Mouse (Mus musculus) right cerebral cortex, postnatal 14 days (tissue): ENCODE results near the gene Ovol3.
A peak's percentile ranks its signal among the peaks of the same experiment; 100 is the strongest.
"Not testable (repeated sequence)": the region's sequence is repeated elsewhere in the genome, so short reads cannot be mapped to it uniquely, and the experiment has no call there.

ENCODE experiments used
- DNase-seq: peaks from one replicate; pipeline ENCODE4 v3.0.0; 2022

Ovol3 gene

GRCm38 (mm10) chr7:30235625-30236024 is at the start of gene Ovol3:
TSS of gene Ovol3 (minus strand) at chr7:30235725.
- DNase-seq = no peak

DNA sequence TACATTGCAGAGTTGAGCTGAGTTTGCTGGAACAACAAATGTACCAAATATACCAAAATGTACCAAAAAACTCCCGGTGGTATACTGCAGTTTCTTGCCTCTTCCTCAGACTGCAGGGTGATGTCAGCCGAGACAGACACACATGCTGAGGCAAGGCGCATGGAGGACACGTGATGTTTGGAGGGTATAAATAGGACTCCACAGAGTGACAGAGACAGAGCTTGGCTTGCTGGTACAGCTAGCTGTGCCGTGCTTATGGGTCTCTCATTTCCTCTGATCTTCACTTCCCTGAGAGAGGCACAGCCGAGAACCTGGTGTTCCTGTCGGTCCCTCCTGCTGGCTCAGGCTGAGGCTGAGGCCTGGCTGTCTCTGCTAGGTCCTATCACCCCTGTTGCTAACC is 47.2 kb upstream of the Ovol3 start:
- no peak for DNase-seq

DNA sequence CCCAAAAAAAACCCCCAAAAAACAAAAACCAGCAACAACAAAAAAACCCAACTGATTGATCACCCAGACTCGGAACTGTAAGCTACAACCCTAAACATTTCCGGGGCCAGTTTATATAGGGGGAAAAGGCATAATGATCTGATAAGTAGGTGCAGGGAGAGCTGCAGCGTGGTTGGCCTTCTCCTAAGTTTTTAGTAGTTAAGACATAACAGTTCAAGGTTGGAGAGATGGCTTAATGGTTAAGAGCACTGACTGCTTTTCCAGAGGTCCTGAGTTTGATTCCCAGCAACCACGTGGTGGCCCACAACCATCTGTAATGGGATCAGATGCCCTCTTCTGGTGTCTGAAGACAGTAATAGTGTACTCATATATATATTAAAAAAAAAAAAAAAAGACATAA is 46.0 kb upstream of the Ovol3 start:
- no peak for DNase-seq

GRCm38 (mm10) chr7:30280670-30281138 is 45.2 kb upstream of the Ovol3 start:
- peak; percentile 85 for DNase-seq

- peak; percentile 88 for DNase-seq
Measured at GRCm38 (mm10) chr7:30279951-30280669, 44.6 kb upstream of the Ovol3 start, which contains the start of the genes Thap8 and Wdr62. TSS of gene Thap8 (plus strand) at chr7:30280094. TSS of gene Wdr62 (minus strand) at chr7:30280419.

DNA sequence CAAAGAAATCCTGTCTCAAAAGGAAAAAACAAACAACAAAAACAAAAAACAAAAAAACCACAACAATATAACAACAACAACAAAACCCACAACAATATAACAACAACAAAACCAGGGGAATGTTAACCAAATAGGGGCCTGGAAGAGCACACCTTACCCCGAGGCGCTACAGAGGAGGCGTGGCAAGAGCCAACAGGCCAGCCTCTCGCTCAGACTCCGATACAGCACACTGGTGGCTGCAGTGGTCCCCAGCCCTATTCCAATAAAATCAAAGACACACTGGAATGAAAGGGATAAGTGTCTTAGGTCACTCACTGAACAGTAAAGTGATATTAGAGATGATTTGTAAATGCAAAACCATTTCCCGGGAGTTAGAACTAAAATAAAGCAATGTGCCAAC is 44.0 kb upstream of the Ovol3 start:
- no peak for DNase-seq

DNA sequence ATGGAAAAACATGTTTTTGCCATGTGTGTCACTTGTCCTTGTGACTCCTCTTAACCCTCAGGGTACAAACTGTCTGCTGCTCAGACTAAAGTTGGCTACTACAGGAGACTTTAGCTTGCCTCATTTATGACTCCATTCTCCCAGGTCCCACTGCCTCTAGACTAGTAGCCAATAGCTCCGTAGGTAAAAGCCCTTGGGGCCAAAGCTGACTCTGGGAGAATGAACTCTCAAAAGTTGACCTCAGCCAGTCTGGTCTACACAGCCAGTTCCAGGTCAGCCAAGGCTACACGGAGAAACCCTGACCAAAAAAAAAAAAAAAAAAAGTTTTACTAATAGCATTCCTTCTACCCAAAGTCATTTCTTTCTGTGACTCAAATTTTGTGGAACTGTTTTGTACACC is 43.4 kb upstream of the Ovol3 start:
- no peak for DNase-seq

GRCm38 (mm10) chr7:30274383-30274782 is 38.9 kb upstream of the Ovol3 start:
- no peak for DNase-seq

DNA sequence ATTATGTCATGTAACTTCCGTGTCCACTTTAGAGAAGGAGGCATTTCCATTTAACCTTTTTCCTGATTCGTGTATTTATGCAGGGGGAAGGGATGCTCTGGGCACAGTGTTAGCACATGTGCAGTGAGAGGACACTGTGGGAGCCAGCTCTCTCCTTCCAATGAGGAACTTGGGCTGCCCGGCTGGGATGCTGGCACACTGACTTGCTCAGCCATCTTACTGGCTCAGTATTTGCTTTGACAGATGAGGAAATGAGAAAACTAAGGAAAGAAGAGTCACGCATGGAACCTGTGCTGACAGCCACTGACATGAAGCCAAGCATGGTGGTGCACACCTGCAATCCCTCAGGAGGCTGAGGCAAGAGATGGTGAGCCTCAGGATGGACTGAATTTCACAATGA is 34.1 kb upstream of the Ovol3 start:
- no peak for DNase-seq

DNA sequence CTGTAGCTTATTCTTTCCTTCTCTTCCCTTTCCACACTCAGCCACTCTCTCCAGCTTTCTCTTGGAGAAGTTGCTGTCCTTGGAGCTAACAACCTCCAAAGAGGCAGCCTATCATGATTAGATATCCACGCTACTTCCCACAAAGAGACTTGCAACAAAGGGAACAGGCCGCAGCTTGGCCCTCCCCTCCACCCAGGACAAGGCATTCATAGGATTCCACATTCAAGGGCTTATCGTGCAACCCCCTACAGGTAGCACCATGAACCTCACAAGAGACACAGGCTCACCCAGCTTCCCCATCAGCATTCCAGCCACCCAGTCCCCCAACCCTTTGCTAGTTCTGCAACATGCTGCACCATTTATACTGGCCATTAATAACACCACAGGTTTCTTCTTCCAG is 31.3 kb upstream of the Ovol3 start:
- DNase-seq = no peak

DNA sequence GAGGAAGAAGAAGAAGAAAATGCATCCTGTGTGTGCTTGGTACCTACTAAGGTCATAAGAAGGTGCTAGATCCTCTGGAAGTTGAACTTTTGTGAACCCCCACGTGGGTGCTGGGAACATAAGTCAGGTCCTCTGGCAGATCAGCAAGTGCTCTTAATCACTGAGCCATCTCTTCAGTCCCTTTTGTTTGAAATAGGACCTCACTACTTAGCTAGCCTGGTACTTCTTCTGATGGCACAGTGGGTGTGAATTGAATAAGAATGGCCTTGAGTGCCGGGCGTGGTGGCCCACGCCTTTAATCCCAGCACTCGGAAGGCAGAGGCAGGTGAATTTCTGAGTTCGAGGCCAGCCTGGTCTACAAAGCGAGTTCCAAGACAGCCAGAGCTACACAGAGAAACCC is 30.4 kb upstream of the Ovol3 start:
- DNase-seq = no peak

- no peak for DNase-seq
Measured at GRCm38 (mm10) chr7:30265531-30265930, 30.0 kb upstream of the Ovol3 start.

DNA sequence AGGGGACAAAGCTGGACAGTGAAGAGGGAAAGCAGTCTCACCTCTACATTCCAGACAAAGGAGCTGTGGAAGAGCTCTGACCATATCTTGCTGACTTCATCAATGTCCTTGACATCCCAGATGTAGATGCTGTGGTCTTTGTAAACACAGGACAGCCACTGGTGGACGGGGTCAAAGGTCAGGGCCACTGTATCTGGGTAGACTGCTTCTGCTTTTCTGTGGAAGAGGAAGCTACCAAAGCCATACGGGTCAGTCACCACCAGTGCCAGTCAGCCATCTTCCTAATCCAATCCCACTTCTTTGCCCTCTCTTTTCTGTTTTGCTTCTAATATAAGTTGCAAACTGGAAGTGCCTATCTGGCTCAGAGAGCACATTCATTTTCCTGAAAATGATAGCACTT is 29.5 kb upstream of the Ovol3 start:
- no peak for DNase-seq

DNA sequence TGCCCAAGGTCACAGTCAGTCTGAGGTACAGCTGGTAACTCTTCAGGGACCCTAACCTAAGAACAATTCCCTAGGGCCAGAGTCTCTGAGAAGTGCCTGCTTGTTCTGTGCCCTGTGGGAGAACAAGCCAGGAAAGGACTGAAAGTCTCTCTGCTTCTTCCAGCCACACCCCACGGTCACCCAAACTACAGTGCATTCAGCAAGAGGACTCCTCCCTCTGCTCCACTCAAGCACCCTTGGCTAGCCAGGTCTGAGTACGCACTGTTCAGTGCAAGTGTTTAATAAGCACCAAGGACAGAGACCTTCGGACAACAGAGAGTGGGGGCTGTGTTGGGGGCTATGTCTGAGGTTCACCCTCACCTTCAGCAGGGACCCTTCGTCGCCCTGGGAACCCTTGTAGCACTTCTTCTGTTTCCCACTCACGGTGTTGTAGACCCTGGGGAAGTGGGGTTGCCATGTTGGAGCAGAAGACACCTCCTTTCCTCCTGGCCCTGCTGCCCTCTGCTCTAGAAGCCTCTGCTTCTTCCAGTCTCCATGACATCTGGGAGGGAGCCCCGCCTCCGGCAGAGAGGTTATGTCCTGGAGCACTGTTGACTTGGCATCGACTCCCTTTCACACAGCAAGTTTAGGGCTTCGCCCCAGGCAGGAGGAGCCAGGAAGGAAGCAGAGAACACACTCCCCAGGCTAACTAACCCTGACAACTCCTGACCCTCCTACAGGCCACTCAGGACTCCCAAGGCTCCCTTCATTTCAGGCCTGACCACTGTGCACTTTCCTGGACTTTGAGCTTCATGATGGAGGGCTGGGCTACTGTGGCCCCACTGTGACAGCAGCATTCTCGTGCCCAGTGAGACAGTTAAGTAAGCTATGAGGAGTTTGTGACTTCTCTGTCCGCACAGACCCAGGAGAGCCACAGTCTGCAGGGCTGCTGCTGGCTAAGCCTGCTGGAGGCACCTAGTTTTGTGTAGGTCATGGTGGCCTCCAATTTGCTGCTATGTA is 16.7 kb upstream of the Ovol3 start:
- DNase-seq = no peak

DNA sequence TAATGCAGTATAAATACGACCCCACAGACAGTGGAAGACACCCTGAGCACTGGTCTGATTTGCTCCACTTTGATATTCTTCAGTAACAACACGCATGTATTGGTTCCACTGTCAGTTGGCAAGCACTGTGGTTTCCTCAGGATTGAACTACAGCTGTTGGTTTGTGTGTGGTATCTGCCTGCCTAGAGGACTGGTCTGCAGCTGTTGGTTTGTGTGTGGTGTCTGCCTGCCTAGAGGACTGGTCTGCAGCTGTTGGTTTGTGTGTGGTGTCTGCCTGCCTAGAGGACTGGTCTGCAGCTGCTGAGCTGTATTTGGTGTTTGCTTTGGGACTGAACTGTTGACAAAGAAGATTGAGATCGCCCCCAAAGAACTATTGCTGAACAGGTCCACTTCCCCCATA is 1.8 kb upstream of the Ovol3 start:
- DNase-seq = not testable (repeated sequence)

GRCm38 (mm10) chr7:30235091-30235490 is 434 bp downstream of the Ovol3 start:
- DNase-seq = no peak

GRCm38 (mm10) chr7:30234276-30234858 is 1.2 kb downstream of the Ovol3 start:
- DNase-seq = no peak

DNA sequence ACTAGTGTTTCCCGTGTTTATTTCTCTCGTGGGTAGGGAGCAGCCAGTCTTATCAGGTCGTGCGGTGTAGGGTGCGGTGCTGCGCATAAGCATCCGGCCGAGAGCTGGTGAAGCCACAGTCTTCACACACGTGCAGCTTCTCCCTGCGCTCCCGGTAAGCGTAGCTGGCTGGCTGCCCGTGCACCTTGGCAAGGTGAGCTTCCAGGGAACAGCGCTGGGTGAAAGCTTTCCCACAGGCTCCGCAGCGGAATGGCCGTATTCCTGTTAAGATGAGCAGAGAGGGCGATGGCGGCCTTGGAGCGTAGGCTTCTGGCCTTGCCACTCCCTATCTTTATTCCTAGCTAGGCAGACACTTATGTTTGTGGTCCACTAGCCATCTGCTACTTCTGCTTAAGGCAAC is 2.1 kb downstream of the Ovol3 start:
- DNase-seq = peak; percentile 42

GRCm38 (mm10) chr7:30232631-30233148 is 2.8 kb downstream of the Ovol3 start:
- DNase-seq = peak; percentile 68

GRCm38 (mm10) chr7:30231669-30232454 is 3.7 kb downstream of the Ovol3 start, which contains the start of the genes Polr2i and Tbcb:
TSS of gene Polr2i (plus strand) at chr7:30231948.
TSS of gene Tbcb (minus strand) at chr7:30232272.
- peak; percentile 98 for DNase-seq

DNA sequence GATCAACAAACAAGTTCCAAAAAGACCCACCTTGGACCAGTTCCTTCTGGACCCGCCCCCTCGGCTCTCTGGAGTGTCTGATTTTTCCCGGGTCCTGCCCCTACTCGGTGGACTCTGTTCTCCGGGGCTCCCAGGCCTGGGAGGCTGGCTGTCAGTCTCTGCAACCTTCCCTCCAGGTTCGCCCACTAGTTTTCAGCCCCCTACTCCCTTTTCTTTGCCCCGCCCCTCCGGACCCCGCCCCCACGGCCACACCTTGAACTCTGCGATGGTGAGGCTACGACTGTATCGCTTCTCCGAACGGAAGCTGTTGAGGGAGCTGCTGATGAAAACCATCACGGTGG is 4.2 kb downstream of the Ovol3 start:
- no peak for DNase-seq

GRCm38 (mm10) chr7:30224206-30224605 is 11.3 kb downstream of the Ovol3 start:
- DNase-seq = no peak
